Mouse (Mus musculus) mature B cell (primary cell): ENCODE data around the gene Spice1.

Source experiments
- in situ Hi-C: fragments of 300-500 bp; cut with MboI; formaldehyde crosslinking; loops from 2 replicates; pipeline ENCODE4 v1.14.3; 2019

Gene Spice1

DNA sequence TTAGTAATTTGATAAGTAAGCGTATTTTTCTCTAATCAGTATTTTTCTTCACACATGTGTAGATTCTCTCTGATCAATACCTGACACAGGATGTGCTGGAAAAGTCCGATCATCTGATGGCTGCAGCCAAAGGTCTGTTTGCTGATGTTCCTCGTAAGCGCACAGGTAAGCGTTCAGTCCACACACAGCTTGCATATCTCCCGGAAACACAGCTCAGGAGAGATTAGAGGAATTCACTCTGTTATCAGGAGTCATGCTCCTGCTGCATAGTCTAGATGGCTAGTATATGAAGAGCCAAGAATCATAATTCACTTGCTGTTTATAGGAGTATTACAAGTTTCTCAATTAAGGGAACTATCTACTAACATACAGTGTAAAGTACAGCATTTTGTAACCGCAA, 18.6 kb downstream of the Spice1 start:
- in situ Hi-C loops, result no loop called here

DNA sequence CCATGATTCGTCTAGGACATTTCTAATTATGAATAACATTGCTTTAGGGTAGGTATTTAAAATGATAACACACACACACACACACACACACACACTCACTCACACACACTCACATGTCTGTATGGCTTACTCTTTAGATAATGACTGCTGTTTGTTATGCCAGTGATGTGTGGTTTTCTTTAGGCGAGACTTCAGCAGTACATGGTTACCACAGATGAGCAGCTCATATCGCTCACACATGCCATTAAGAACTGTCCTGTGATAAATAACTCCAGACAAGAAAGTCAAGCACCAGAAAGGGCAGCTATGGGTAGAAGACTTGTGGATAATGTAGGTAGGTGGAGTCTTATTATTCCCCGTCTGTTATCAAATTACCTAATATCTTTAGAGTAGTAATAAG, 28.5 kb downstream of the Spice1 start:
- in situ Hi-C loops, result no loop called here

DNA sequence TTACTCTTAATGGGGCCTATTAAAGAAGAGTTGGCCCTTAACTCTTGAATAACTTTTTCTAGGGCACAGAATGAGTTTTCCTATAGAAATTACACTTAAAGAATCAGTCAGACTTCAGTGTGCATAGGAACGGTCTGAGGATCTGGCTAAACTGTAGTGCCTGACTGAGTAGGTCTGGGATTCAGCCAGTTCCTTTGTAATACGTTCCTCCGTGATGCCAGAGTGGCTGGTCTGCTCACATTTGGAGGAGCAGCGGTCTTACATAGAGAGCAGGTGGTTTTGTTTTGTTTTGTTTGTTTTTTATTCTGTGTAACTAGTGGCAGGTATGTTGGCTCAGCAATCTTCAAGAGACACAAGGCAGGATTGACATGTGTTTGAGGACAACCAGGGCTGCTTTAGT, 33.1 kb downstream of the Spice1 start:
- in situ Hi-C loops, result no loop called here

GRCm38 (mm10) chr16:44381578-44381977, 34.7 kb downstream of the Spice1 start:
- in situ Hi-C loops, result no loop called here

DNA sequence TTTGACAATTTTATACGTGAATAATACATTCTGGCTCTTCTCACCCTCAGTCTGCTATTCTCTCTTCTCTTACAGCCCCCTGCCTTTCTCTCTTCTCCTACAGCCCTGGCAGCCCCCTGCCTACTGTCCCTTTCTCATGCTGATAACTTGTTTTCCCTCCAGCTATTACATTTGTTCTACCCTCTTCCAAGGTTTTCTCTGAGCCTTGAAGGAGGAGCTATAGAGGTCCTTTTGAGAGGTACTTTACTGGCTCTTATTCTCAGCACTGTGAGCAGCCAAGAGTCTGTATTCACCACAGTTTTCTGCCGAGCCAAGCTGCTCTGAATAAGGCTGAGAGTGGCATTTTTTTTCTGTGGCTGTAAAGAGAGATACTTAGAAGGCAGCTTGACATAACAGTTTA, 36.6 kb downstream of the Spice1 start:
- in situ Hi-C loops, result no loop called here

DNA sequence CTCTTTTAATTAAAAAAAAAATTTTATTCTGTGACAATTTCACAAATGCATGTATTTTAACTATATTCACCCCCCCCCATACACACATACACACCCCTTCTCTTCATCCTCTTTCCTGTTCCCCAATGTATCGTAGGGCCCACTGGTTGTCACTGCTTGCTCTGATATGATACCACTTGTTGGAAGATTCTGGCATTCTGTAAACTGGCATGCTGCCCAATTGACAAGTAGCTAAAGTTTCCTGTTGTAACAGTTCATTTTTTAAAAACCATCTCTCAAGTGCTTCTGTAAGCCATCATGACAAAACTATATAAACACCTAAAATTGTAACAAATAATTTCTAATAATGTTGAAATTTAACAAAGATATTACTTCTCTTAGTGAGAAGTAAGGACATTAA, 37.3 kb downstream of the Spice1 start:
- in situ Hi-C loops, result no loop called here

DNA sequence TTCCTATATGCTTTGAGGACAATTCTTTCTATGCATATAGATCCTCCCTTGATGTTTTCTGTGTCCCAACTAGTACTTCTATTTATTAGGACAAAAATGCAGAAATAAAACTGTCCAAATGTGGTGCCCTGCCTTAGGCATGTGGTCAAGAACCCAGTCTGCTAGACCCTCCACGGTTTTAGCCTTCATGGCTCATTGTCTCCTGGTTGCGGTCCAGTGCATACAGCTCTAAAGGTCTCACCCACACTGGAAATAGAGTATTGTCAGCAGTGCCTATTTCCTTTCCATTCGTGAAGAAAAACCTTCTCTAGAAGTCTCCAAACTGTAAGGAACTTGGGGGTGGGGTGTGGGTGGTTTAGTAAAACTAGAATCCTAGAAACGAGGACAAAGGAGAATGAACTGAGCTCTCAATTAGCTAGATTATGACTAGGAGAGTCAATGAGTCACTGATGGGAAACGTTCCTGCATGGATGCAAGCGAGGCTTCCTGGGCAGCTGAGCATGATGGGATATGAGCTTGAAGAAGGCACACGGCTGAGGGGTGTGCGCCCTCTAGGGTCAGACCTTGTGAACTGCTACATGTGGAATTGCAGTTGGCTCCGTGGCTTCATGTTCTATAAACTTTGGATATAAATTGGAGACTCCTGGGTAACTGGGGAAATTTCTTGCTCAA, 45.1 kb downstream of the Spice1 start:
- in situ Hi-C loops, result no loop called here

DNA sequence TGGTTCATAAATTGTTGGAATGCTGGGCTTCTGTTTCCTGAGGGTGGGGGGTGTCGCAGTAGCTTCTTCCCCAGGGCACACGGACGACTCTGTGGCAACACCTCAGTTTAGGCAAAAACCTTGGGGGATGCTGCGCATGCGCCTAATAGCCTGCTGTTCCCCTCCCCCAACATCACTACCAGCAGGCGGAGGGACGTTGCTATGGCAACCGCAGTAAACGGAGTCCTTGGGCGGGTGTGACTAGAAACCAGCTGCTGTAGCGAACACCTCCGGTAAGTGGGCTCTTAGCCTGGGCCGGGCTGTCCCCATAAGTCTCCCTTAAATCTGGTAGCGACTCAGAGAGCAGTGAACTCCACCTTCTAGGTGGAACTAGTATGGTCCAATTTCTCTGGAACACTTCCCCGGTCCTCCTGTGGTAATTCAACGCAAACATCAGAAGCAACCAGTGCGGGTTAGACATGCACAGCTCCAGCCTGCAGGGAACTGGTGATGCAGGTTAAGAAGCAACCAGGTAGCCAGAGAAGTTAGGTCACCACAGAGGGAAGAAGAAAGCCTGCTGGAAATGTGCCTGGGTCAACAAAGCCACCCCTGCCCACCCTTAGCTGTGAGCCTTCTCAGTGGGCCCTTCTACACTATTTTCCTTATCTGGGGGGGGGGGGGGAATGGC, 47.8 kb downstream of the Spice1 start, which contains the start of gene Cfap44:
TSS of gene Cfap44 (plus strand) at position 220 of the 667 bp plus-strand sequence.
- in situ Hi-C loops, result no loop called here

DNA sequence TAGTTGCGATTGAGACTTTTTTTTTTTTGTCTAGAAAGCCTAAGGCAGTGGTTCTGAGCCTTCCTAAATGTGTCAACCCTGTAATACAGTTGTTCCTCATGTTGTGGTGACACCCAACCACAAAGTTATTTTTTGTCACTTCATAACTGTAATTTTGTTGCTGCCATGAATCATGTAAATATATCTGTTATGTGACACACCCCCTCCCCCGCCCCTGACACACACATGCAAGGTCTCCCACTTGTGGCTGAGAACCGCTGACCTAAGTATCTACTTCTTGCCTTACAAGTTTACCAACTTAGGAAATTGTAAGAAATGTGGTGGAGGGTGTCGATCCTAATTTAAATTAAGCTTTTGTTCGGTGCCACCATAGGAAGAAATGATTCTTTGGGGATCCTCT, 58.0 kb downstream of the Spice1 start:
- in situ Hi-C loops, result no loop called here

DNA sequence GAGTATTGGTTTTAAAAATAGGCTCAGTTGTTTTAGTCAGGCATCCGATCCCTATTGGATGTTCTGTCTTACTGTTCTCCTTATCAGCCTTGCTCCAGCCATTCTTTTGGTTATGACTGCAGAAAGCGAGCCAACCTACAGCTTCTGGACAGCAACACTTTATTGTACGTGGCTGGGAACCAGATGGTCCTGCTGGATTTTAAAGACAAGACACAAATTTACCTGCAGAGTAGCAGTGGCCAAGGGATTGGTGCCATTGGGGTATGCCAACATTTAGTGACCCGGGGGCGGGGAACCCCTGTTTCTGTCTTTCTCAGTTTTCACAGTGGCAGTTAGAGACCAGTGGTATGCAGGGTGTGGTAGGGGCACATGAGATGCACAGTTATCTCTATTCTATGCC, 60.3 kb downstream of the Spice1 start:
- in situ Hi-C loops, result no loop called here

GRCm38 (mm10) chr16:44408290-44408689, 61.4 kb downstream of the Spice1 start:
- in situ Hi-C loops, result no loop called here

DNA sequence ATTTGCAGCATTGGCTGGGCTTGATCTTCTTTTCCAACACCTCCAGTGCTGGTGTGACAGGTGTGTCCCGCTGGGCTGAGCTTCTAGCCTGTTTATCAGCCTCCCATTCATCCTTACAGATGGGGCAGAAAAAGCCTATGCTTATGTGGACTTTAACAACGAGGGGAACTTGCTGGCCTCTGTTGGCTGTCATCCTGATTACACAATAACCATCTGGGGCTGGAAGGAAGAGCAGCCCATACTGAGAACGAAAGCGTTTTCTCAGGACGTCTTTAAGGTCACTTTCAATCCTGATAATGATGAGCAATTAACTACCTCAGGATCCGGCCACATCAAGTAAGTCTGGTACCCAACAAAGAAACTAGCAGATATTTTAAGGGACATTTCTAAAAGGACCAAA, 63.3 kb downstream of the Spice1 start:
- in situ Hi-C loops, result no loop called here

GRCm38 (mm10) chr16:44417596-44417995, 70.7 kb downstream of the Spice1 start:
- in situ Hi-C loops, result no loop called here

GRCm38 (mm10) chr16:44421735-44422134, 74.8 kb downstream of the Spice1 start:
- in situ Hi-C loops, result no loop called here

DNA sequence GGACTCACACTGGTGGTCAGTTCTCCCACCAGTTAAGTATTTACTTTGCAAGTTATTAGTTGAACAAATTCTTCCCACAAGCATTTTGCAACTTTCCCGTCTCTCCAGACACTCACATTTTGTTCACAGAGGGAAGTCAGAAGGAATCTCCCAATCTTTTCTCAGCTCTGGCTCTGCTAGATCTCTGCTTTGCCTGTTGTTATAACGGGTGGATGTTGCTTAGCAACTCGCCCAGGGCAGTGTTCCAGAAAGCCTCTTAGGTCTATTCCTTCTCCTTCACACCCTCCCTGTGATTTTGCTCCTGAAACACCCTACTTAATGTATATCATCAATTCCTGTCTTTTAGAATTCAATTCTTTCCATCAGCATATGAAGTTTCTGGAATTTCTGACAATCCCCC, 76.6 kb downstream of the Spice1 start:
- in situ Hi-C loops, result no loop called here

DNA sequence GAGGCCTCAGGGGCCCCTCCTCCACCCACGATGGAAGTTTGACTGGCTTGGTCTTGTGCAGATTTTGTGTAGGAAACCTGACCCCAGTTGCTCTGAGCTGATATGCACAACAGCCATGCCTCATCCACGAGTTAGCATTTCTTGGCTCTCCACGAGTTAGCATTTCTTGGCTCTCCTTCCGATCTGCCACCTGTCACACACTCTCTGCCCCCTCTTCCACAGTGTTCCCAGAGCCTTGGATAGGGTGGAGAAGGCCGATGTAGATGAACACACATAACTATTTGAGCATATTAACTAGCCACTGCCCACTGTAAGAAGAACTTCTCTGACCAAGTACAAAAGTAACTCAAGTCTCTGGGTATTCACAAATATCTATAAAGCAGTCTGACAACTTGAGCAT, 81.5 kb downstream of the Spice1 start:
- in situ Hi-C loops, result no loop called here

- in situ Hi-C loops, result no loop called here
Measured at GRCm38 (mm10) chr16:44430021-44430420, 83.1 kb downstream of the Spice1 start.

- in situ Hi-C loops, result no loop called here
Measured at GRCm38 (mm10) chr16:44434931-44435330, 88.0 kb downstream of the Spice1 start.

- in situ Hi-C loops, result no loop called here
Measured at GRCm38 (mm10) chr16:44435481-44435880, 88.6 kb downstream of the Spice1 start.
